Mouse (Mus musculus): ENCODE measurements at regions not wholly inside any gene's neighbourhood (a gene's known extent, or its start where the extent isn't known, plus 50 kb on each side); places are given as distances from the start of the nearest gene placed in this dataset.
A peak's percentile ranks its signal among the peaks of the same experiment; 100 is the strongest.

GRCm38 (mm10) chr3:58122456-58123359 lies 274.8 kb upstream of the Pfn2 start:
- peak; percentile 78 for ATAC-seq (ENCODE audit: insufficient read depth)
- 39% methylated on average over 19 of the region's 19 CpGs for WGBS
- H3K4me1 ChIP-seq (ENCODE audit: insufficient read depth) = no peaks in the 10 kb centered on the region
- peak; percentile 99 for TF ChIP-seq CTCF (IDR thresholded peaks at IDR 0.05; ENCODE audit: low read depth)
- H3K9me3 ChIP-seq (ENCODE audit: low read depth, low read length) = no peaks in the 10 kb centered on the region
- no peak overlapping the region for H3K4me3 ChIP-seq (ENCODE audit: low read depth, low read length)
- DNase-seq = peak; percentile 91
- no peaks in the 10 kb centered on the region for H3K27me3 ChIP-seq (ENCODE audit: insufficient read depth, low read length)
- H3K4me2 ChIP-seq = 0 out of 2 replicates have a peak overlapping the region, but pooled peaks have one; percentile 23
- no peak overlapping the region for H3K27ac ChIP-seq (ENCODE audit: low read depth)
- no peak overlapping the region for H3K9ac ChIP-seq
- H3K36me3 ChIP-seq (ENCODE audit: insufficient read depth) = no peaks in the 10 kb centered on the region

- DNase-seq (no peak), ATAC-seq (ENCODE audit: insufficient read depth) (no peak)
- Histone ChIP-seq H3K9ac (no peak overlapping the region), H3K36me3 (ENCODE audit: insufficient read depth) (no peaks in the 10 kb centered on the region), H3K4me2 (no peak overlapping the region), H3K4me3 (ENCODE audit: low read depth, low read length) (no peak overlapping the region), H3K27ac (ENCODE audit: low read depth) (no peak overlapping the region), H3K27me3 (ENCODE audit: insufficient read depth, low read length) (no peaks in the 10 kb centered on the region), H3K4me1 (ENCODE audit: insufficient read depth) (no peaks in the 10 kb centered on the region), H3K9me3 (ENCODE audit: low read depth, low read length) (no peaks in the 10 kb centered on the region)
- 68% methylated on average over 7 of the region's 7 CpGs for WGBS
- TF ChIP-seq CTCF (IDR thresholded peaks at IDR 0.05; ENCODE audit: low read depth) = no peak
Observed at GRCm38 (mm10) chr3:58123396-58124077, 275.7 kb upstream of the Pfn2 start.

- Histone ChIP-seq H3K4me3 (ENCODE audit: low read depth, low read length) (no peak overlapping the region), H3K9ac (no peak overlapping the region), H3K4me2 (no peak overlapping the region), H3K9me3 (ENCODE audit: low read depth, low read length) (no peaks in the 10 kb centered on the region), H3K36me3 (ENCODE audit: insufficient read depth) (no peaks in the 10 kb centered on the region), H3K4me1 (ENCODE audit: insufficient read depth) (no peaks in the 10 kb centered on the region), H3K27ac (ENCODE audit: low read depth) (no peak overlapping the region), H3K27me3 (ENCODE audit: insufficient read depth, low read length) (no peaks in the 10 kb centered on the region)
- WGBS = 53% methylated on average over 1 of the region's 1 CpGs
- no peak for TF ChIP-seq CTCF (IDR thresholded peaks at IDR 0.05; ENCODE audit: low read depth)
- no peak for ATAC-seq (ENCODE audit: insufficient read depth)
- no peak for DNase-seq
Observed at GRCm38 (mm10) chr3:58124886-58125285, 277.0 kb upstream of the Pfn2 start.

- Histone ChIP-seq H3K4me3 (ENCODE audit: low read depth, low read length) (no peak overlapping the region), H3K27ac (ENCODE audit: low read depth) (no peak overlapping the region), H3K9ac (no peak overlapping the region), H3K4me1 (ENCODE audit: insufficient read depth) (no peaks in the 10 kb centered on the region), H3K27me3 (ENCODE audit: insufficient read depth, low read length) (no peaks in the 10 kb centered on the region), H3K9me3 (ENCODE audit: low read depth, low read length) (no peaks in the 10 kb centered on the region), H3K4me2 (no peak overlapping the region), H3K36me3 (ENCODE audit: insufficient read depth) (no peaks in the 10 kb centered on the region)
- TF ChIP-seq CTCF (IDR thresholded peaks at IDR 0.05; ENCODE audit: low read depth) = no peak
- ATAC-seq (ENCODE audit: insufficient read depth) (no peak), DNase-seq (no peak)
Observed at GRCm38 (mm10) chr3:58126996-58127395, 279.1 kb upstream of the Pfn2 start.

GRCm38 (mm10) chr3:58128059-58128458 lies 280.2 kb upstream of the Pfn2 start:
- H3K4me2 ChIP-seq = no peak overlapping the region
- no peaks in the 10 kb centered on the region for H3K9me3 ChIP-seq (ENCODE audit: low read depth, low read length)
- no peak overlapping the region for H3K27ac ChIP-seq (ENCODE audit: low read depth)
- ATAC-seq (ENCODE audit: insufficient read depth) (no peak), DNase-seq (no peak)
- no peak for TF ChIP-seq CTCF (IDR thresholded peaks at IDR 0.05; ENCODE audit: low read depth)
- H3K36me3 ChIP-seq (ENCODE audit: insufficient read depth) = no peaks in the 10 kb centered on the region
- 80% methylated on average over 8 of the region's 8 CpGs for WGBS
- H3K4me1 ChIP-seq (ENCODE audit: insufficient read depth) = no peaks in the 10 kb centered on the region
- H3K9ac ChIP-seq = no peak overlapping the region
- no peak overlapping the region for H3K4me3 ChIP-seq (ENCODE audit: low read depth, low read length)
- no peaks in the 10 kb centered on the region for H3K27me3 ChIP-seq (ENCODE audit: insufficient read depth, low read length)

GRCm38 (mm10) chr3:58129358-58129903 lies 281.6 kb upstream of the Pfn2 start:
- no peak for ATAC-seq (ENCODE audit: insufficient read depth)
- H3K27ac ChIP-seq (ENCODE audit: low read depth) = no peak overlapping the region
- no peaks in the 10 kb centered on the region for H3K4me1 ChIP-seq (ENCODE audit: insufficient read depth)
- DNase-seq = no peak
- no peaks in the 10 kb centered on the region for H3K9me3 ChIP-seq (ENCODE audit: low read depth, low read length)
- no peak overlapping the region for H3K9ac ChIP-seq
- no peak overlapping the region for H3K4me2 ChIP-seq
- 38% methylated on average over 6 of the region's 6 CpGs for WGBS
- no peak for TF ChIP-seq CTCF (IDR thresholded peaks at IDR 0.05; ENCODE audit: low read depth)
- no peaks in the 10 kb centered on the region for H3K27me3 ChIP-seq (ENCODE audit: insufficient read depth, low read length)
- no peak overlapping the region for H3K4me3 ChIP-seq (ENCODE audit: low read depth, low read length)
- no peaks in the 10 kb centered on the region for H3K36me3 ChIP-seq (ENCODE audit: insufficient read depth)

Measured in lung, embryonic 14.5 days (tissue).